Mouse (Mus musculus) embryonic facial prominence, embryonic 11.5 days (tissue): Measurements from ENCODE around the gene Ddb1. TPM values are rescaled to one million over a fixed set of nuclear protein-coding genes. Genes with fewer than 3 reads are reported as not detected.

Source experiments
- ATAC-seq: fragments of 200-750 bp; cut with Nextera tagmentation; replicated peaks from 2 replicates; pipeline ENCODE4 v1.8.0; 2017; ENCODE audit warnings: low read depth; ENCODE audit not compliant: insufficient number of reproducible peaks, low FRiP score, low TSS enrichment
- DNase-seq: peaks from one replicate; pipeline ENCODE4 v3.0.0-alpha.2; 2015; ENCODE audit warnings: low spot score
- H3K27ac ChIP-seq: fragments of 300-500 bp; sonication (generic); replicated peaks from 2 replicates; pipeline ENCODE4 v1.5.1; 2014; ENCODE audit warnings: mild to moderate bottlenecking, low read depth, low read length, control low read depth
- H3K27me3 ChIP-seq: fragments of 300-500 bp; sonication (generic); 2 replicates; pipeline ENCODE4 v1.6.1; 2014; ENCODE audit warnings: mild to moderate bottlenecking, low read length, moderate library complexity, mixed read lengths; ENCODE audit not compliant: control insufficient read depth, insufficient read depth
- H3K36me3 ChIP-seq: fragments of 300-500 bp; sonication (generic); replicated peaks from 2 replicates; pipeline ENCODE4 v1.6.1; 2014; ENCODE audit warnings: low read depth, mild to moderate bottlenecking, low read length, moderate library complexity, mixed read lengths; ENCODE audit not compliant: control insufficient read depth, insufficient read depth
- H3K4me1 ChIP-seq: fragments of 300-500 bp; sonication (generic); 2 replicates; pipeline ENCODE4 v1.6.1; 2014; ENCODE audit warnings: low read length, mixed read lengths; ENCODE audit not compliant: control insufficient read depth, insufficient read depth
- H3K4me2 ChIP-seq: fragments of 300-500 bp; sonication (generic); 2 replicates; pipeline ENCODE4 v1.6.1; 2014; ENCODE audit warnings: low read depth, mild to moderate bottlenecking, control low read depth, low read length, moderate library complexity
- H3K4me3 ChIP-seq: fragments of 300-500 bp; sonication (generic); 2 replicates; pipeline ENCODE4 v1.5.1; 2014; ENCODE audit warnings: low read depth, low read length, control low read depth
- H3K9ac ChIP-seq: fragments of 300-500 bp; sonication (generic); replicated peaks from 2 replicates; pipeline ENCODE4 v1.6.1; 2014; ENCODE audit warnings: mild to moderate bottlenecking, control low read depth, low read length
- H3K9me3 ChIP-seq: fragments of 300-500 bp; sonication (generic); replicated peaks from 2 replicates; pipeline ENCODE4 v1.6.1; 2016; ENCODE audit warnings: mild to moderate bottlenecking, low read length, inconsistent platforms, mixed read lengths; ENCODE audit not compliant: control insufficient read depth
- WGBS: fragments of 180-500 bp; shearing (Covaris S2); extraction: QIAGEN DNeasy Blood & Tissue Kit; methylation state at CpG from one replicate; pipeline ENCODE4 v1.1.7; 2014; 5-methylcytosine and 5-hydroxymethylcytosine counted together
- polyA plus RNA-seq: library from polyadenylated mRNA; unstranded; fragments of >200 nt; fragmentation: Nextera tagmentation; extraction: Ambion mirVana; gene quantifications from 2 replicates; pipeline ENCODE4 v1.2.1, GENCODE M21; 2014

Ddb1 gene
- polyA plus RNA-seq, 1 experiment from 2014 or later = 408 TPM

GRCm38 (mm10) chr19:10671319-10671718 lies 66.2 kb downstream of the Ddb1 start:
- Histone ChIP-seq H3K27ac (no peak overlapping the region), H3K36me3 (no peaks in the 10 kb centered on the region), H3K4me3 (no peak overlapping the region), H3K9me3 (no peaks in the 10 kb centered on the region), H3K4me2 (no peak overlapping the region), H3K9ac (no peak overlapping the region), H3K4me1 (no peaks in the 10 kb centered on the region), H3K27me3 (no peaks in the 10 kb centered on the region)
- DNase-seq (no peak), ATAC-seq (no peak)
- 82% methylated on average over 4 of the region's 4 CpGs for WGBS

GRCm38 (mm10) chr19:10671854-10672417 lies 66.8 kb downstream of the Ddb1 start:
- ATAC-seq (no peak), DNase-seq (no peak)
- no peaks in the 10 kb centered on the region for H3K36me3 ChIP-seq
- H3K9me3 ChIP-seq = no peaks in the 10 kb centered on the region
- no peak overlapping the region for H3K4me3 ChIP-seq
- H3K4me2 ChIP-seq = no peak overlapping the region
- H3K27me3 ChIP-seq = no peaks in the 10 kb centered on the region
- no peak overlapping the region for H3K27ac ChIP-seq
- H3K9ac ChIP-seq = no peak overlapping the region
- WGBS = 71% methylated on average over 9 of the region's 9 CpGs
- no peaks in the 10 kb centered on the region for H3K4me1 ChIP-seq

- 55% methylated on average over 1 of the region's 1 CpGs for WGBS
- Histone ChIP-seq H3K4me3 (no peak overlapping the region), H3K4me1 (no peaks in the 10 kb centered on the region), H3K9me3 (no peaks in the 10 kb centered on the region), H3K27me3 (no peaks in the 10 kb centered on the region), H3K4me2 (no peak overlapping the region), H3K27ac (no peak overlapping the region), H3K9ac (no peak overlapping the region), H3K36me3 (no peaks in the 10 kb centered on the region)
- no peak for DNase-seq
- no peak for ATAC-seq
Observed at GRCm38 (mm10) chr19:10673275-10673674, 68.1 kb downstream of the Ddb1 start.

GRCm38 (mm10) chr19:10676656-10677055 lies 71.5 kb downstream of the Ddb1 start:
- Histone ChIP-seq H3K4me2 (no peak overlapping the region), H3K27me3 (no peaks in the 10 kb centered on the region), H3K9ac (no peak overlapping the region), H3K9me3 (no peaks in the 10 kb centered on the region), H3K36me3 (no peaks in the 10 kb centered on the region), H3K4me1 (no peaks in the 10 kb centered on the region), H3K4me3 (no peak overlapping the region), H3K27ac (no peak overlapping the region)
- 88% methylated on average over 16 of the region's 16 CpGs for WGBS
- ATAC-seq (no peak), DNase-seq (no peak)

GRCm38 (mm10) chr19:10677915-10678771 lies 73.0 kb downstream of the Ddb1 start, which contains the start of gene Pga5:
Pga5 (minus strand) TSS chr19:10678071.
- no peak within 1 kb of the TSS for H3K27ac ChIP-seq
- no peak within 1 kb of the TSS for H3K9ac ChIP-seq
- no peak within 1 kb of the TSS for H3K4me2 ChIP-seq
- WGBS = 42% methylated on average over 6 of the region's 6 CpGs
- H3K27me3 ChIP-seq = no peaks in the 10 kb centered on the region
- H3K4me1 ChIP-seq = no peaks in the 10 kb centered on the region
- ATAC-seq = no peak; the same call in 1 of the 2 replicates
- no peak within 1 kb of the TSS for H3K4me3 ChIP-seq
- H3K9me3 ChIP-seq = no peaks in the 10 kb centered on the region
- no peaks in the 10 kb centered on the region for H3K36me3 ChIP-seq
- peak; percentile 82 for DNase-seq

GRCm38 (mm10) chr19:10678772-10679067 lies 73.6 kb downstream of the Ddb1 start:
- Histone ChIP-seq H3K9ac (no peak overlapping the region), H3K4me3 (no peak overlapping the region), H3K27me3 (no peaks in the 10 kb centered on the region), H3K27ac (no peak overlapping the region), H3K4me2 (no peak overlapping the region), H3K9me3 (no peaks in the 10 kb centered on the region), H3K36me3 (no peaks in the 10 kb centered on the region), H3K4me1 (no peaks in the 10 kb centered on the region)
- DNase-seq (no peak), ATAC-seq (no peak)
- 81% methylated on average over 1 of the region's 1 CpGs for WGBS

Other genes starting within 250 kb of the Ddb1 start
- 2.2 and 2.7 TPM in 2 replicates for gene Syt7, start 216.2 kb upstream of the Ddb1 start, polyA plus RNA-seq
- 0.13 and 0.20 TPM in 2 replicates for gene Lrrc10b, start 147.9 kb upstream of the Ddb1 start, polyA plus RNA-seq
- gene Ppp1r32, start 122.4 kb upstream of the Ddb1 start, polyA plus RNA-seq = 0.32 TPM in 1 of 2 replicates, not detected in the other
- 61.7 and 64.6 TPM in 2 replicates for gene Cpsf7, start 80.1 kb upstream of the Ddb1 start, polyA plus RNA-seq
- gene Sdhaf2, start 79.2 kb upstream of the Ddb1 start, polyA plus RNA-seq = 60.4 and 66.2 TPM in 2 replicates
- 65.2 and 69.0 TPM in 2 replicates for gene Tmem216, start 49.1 kb upstream of the Ddb1 start, polyA plus RNA-seq
- 13.7 and 13.8 TPM in 2 replicates for gene Cyb561a3, start 28.2 kb upstream of the Ddb1 start, polyA plus RNA-seq
- gene Tmem138, start 28.0 kb upstream of the Ddb1 start, polyA plus RNA-seq = 48.8 and 49.3 TPM in 2 replicates
- 20.0 and 23.3 TPM in 2 replicates for gene Tkfc, start 327 bp downstream of the Ddb1 start, polyA plus RNA-seq
- 0.73 and 0.96 TPM in 2 replicates for gene Vwce, start 28.9 kb downstream of the Ddb1 start, polyA plus RNA-seq
- gene Pga5, start 72.7 kb downstream of the Ddb1 start, polyA plus RNA-seq = not detected in 2 replicates
- 26.2 and 31.8 TPM in 2 replicates for gene Vps37c, start 83.4 kb downstream of the Ddb1 start, polyA plus RNA-seq
- gene Cd5, start 133.7 kb downstream of the Ddb1 start, polyA plus RNA-seq = 0.15 TPM in 1 of 2 replicates, not detected in the other
- not detected in 2 replicates for gene Cd6, start 224.7 kb downstream of the Ddb1 start, polyA plus RNA-seq
- 0.24 and 0.67 TPM in 2 replicates for gene Slc15a3, start 234.4 kb downstream of the Ddb1 start, polyA plus RNA-seq